Mouse (Mus musculus) adipocyte (in vitro differentiated cells): ENCODE measurements around the gene Nxpe4.
"Not testable (repeated sequence)": the region's sequence is repeated elsewhere in the genome, so short reads cannot be mapped to it uniquely, and the experiment has no call there.

Source experiments
- DNase-seq: peaks from one replicate; pipeline ENCODE4 v3.0.0-alpha.2; 2016; ENCODE audit warnings: low spot score

Gene Nxpe4

DNA sequence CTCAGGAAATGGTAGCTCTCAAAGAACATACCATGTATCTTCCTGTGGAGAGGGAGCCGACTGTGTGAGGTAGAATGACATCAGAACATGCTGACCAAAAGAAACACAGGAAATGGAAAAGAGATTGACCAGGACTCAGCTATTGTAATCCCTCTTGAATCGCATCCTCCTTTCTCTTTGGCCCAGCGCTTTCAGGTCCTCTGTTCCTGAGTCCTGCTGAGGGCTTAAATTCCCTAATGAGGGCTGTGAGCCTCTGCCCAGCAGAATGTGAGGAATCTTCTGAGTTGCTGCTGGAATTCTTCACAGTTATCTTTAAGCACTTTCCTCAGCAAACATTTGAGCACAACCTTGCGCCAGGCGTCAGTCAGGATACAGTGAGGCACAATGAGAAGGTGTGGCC, 78.6 kb downstream of the Nxpe4 start:
- no peak for DNase-seq

DNA sequence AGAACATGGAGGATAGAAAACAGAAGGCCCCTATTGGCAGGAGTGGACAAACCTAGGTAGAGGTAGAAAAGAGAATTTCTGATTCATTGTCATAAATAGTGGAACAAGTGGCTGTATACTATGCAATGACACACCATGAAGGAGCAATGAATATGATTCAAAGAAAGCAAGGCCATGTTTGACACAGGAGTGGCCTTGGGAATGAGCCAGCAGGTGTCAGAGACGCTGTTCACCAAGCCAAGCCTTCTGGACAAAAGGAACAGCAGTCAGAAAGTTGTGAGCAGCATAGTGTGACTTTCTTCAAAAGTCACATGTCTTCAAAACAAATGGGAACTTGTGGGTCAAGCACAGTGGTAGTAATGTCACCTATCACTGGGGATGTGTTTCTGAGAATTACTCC, 80.0 kb downstream of the Nxpe4 start:
- no peak for DNase-seq

DNA sequence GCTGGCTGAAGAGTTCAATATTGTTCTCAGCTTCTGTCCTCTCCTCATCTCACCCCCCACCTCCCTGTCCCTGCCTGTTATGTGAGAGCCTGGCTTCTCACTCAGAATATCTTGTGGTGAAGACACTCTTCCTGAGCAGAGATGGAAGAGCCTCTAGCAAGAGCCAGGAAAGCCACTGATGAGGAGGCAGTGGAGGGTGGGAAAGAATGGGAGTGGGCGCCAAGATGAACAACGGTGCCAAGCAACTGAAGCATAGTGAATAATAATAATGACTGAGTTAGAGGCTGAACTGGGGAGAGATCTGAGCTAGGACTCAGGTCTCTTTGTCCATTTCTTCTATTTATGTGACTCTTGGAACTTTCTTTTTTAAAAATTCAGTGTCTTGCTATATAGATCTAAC, 80.9 kb downstream of the Nxpe4 start:
- no peak for DNase-seq

DNA sequence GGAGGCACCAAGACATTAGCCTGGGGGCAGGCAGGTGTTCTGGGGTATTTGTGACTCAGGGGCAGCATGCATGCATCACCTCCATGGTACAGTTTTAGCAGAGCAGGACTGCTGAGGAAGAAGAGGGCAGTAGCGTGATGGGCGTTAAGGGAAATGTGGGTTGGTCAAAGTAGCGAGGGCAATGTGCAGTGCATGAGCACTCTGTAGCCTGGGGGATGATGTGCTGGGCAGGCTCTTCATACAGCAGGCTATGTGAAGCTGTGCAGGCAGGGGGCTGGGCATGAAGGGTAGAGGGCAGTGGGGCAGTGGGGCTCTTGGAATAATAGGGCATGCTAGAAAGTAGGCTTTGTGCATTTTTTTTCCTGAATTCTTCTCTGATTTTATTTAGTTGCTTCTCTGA, 82.4 kb downstream of the Nxpe4 start:
- no peak for DNase-seq

DNA sequence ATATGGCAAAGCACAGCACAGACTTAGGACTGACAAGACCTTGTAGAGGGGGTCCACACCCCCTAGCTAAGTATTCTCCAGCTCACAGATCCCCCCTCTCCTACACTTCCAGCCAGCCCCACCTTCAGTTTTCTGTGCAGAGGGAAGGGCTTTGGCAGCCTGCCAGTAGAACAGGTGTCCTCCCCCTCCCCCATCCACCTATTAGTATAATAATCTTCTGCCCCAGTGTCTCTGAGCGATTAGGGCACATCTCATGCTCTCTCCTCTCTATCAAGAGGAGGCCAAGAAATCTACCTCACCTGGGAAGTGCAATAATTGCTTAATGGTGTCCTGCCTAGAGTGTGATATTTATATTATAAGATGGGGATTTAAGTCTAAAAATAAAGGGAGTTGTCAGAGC, 83.7 kb downstream of the Nxpe4 start:
- no peak for DNase-seq

DNA sequence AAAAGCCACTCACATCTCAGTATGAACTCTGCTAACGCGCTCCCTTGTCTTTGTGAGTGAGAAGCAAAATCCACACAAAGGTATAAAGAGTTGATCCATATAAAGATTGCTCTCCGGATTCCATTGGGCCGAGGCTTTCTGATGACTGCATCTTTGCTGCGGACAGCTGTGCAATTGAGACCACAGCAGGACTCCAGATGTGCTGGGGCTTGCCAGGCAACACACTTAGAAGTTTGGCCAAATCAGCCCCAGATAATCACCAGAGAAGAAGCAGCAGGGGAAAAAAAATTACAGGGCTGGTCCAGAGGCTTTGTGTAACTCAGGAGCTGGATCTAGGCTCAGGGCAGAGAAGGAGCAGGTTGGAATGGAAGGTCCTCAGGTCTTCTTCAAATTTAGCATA, 85.5 kb downstream of the Nxpe4 start:
- no peak for DNase-seq

DNA sequence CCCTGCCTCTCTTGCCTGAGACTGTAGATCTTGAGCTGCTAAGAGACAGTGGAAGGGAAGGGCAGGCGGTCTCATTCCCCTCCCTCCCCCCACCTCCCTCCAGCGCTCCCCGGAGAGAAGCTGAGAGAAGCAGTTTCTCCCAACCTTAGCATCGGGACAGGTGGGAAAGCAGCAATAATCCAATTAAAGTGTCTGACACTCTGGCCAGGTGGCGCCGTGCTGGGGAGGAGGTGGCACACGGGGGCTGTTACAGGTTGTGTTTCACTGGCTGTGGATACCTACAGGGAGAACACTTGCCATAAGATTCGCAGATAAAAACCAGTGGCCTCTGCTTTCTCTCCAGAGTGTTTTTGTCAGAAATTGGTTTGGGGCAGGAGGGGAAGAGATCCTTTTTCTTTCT, 90.4 kb downstream of the Nxpe4 start:
- DNase-seq, result no peak

DNA sequence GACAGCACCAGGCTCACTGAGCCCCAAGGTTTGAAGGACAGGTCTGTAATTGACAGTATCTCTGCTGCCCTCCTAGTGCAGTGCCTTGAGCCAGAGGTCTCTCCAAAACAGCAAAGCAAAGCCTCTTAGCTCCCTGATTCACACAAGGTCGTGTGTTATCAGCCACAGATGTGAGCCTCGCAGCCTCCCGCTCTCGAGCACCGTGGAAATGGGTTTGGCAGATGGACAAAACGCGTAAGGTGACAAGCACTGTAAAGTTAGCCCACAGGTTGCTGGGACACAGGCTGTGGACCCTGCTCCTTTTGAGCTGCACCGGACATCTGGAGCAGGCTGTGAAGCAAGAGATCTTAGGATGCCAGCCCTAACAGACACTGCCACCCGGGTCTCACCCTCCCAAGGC, 95.2 kb downstream of the Nxpe4 start:
- DNase-seq, result no peak

DNA sequence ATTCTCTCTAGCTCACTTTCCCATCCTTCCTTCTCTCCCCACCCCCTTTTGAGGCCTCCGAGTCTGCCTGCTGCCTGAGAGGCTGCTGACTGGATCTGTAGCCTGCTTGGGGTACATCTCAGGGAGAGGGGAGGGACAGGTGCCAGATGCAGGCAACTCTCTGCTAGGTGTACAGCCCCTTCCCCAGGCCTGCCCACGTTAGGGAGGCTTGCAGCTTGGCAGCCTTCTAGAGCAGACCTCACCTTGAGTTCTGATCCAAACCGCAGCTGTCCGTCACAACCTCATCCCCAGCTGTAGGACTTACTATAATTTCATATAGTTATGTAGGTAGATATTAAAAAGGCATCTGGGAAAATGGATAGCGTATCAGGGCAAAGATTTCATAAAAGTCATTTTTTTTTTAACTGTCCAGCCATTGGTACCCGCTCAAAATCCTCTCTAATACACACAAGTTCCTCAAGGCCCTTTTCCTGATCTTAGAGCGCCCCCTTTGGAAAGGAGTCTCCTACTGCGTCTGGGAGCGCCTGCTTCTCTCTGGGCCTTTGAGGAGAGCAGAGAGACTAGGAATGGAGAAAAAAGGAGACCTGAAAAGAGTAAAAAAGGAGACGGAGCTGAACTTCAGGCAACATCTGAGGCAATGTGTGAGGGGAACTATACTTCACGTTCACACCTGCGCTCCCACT, 96.1 kb downstream of the Nxpe4 start:
- peak; percentile 34 for DNase-seq

DNA sequence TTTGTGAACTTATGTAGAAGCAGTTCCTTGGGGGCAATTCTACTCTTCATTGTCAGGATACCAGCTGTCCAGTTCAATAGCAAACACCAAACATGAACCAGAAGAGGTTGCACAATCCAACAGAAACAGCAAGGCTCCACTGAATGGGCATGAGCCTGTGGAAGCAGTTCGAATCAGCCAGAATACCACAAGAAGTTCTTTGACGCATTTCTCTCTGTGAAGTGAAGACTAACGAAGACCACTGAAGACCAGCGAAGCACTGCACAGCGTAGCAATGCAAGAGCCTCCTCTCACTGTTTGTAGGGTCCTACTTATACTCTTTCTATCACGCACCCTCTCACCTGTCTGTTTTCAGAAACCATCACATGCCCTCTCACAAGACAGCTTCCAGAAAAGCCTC, 102.8 kb downstream of the Nxpe4 start:
- no peak for DNase-seq

DNA sequence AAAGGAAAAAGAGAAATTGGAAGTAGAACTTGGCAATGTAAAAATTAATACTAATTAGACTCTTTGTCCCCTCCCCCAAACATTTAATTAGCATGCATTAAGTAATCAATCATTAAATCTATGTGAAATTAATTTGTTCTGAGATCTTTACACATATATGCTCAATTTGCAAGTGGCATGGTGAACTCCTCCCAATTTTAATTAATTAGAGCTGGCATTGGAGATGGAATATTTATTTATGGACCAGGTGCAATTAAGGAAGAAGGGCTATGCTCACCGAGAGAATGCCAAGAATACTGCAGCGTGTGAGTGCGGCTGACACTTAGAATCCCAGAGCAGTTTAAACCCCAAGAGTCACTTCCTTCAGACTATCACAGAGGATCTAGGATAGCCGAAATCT, 103.7 kb downstream of the Nxpe4 start:
- no peak for DNase-seq

DNA sequence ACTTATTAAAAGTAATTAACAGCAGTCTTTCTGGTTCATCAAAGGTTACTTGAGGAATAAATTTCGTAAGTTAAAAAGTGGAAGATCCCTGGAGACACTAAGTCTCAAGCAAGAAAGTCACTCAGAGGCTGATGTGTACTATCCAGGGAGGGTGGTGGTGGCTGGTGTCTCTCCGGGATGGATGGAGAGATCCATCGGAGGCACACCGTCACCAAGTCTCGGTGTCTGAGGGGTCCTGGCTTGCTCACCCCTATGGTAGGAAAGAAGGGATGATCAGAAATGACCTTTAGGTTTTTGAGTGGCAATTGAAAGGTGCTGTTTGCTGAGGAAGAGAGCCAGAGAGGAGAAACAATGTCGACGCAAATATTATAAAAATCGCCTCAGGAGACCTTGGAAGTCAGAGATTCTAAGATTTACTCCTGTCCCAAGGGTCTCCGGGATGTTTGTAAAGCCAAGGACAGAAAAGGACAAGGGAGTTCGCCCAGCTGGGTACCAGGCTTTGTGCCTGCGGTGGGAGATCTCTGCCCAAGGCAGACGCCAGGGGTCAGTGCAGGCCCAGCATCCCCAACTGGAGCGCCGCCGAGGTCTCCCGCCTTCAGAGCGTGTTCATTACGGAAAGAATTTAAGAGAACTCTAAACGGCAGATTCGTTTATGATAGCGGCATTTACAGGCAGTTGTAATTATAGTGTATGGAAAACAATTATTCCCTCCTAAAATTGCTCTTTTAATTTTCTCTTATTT, 104.6 kb downstream of the Nxpe4 start:
- DNase-seq, result peak; percentile 71

DNA sequence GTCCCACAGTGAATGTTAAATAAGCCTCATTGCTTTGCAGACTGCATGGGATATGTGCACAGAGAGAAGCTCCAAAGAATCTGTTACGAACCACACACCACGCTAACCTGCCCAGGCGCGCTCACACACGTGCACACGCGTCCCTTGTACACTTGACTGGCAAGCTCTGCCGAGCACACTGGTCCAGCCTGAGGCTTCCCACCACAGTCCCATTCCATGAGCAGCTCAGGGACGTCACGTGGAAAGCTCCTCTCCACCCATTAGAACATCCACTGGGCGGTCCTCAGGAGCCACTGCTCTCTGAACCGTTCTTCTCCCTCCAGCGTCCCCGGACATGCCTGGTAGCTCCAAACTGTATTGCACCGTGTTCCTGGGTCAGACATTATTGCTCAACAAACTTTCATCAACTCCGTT, 105.2 kb downstream of the Nxpe4 start:
- peak; percentile 24 for DNase-seq

DNA sequence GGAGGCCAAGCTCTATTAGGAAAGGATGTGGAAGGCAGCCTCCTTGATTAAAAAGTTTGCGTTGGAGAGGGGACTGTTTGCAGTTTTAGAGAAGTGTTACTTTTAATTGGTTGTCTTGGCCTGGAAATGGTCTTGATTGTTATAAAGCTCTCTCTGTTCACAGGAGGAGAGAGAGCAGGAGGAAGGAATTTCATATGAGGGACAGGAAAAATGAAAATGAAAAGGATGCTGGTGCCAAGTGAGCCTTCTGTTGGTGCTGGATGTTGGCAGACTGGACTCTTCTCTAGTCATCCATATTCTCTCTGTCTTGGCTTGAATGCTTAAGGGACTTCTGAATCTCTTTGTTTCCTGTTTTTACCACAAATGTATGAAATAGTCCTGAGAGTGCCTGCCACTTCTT, 106.1 kb downstream of the Nxpe4 start:
- peak; percentile 12 for DNase-seq

DNA sequence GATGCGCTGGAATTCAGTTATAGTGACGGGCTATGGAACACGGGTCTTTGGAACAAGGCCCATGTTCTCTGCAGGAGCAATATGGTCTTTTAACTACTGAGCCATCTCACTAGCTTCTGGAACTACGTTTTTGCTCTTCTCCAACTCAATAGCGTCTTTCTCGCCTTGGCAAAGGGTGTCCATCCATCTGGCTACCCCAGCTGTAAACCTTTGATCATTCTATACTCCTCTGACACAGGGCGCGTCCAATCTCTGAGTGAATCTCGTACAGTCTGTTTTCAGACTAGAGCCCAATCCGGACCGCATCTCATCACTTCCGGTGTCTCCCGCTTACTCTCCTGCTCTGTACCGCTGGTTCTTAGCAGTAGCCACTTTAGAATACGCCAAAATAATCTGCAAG, 115.0 kb downstream of the Nxpe4 start:
- no peak for DNase-seq

DNA sequence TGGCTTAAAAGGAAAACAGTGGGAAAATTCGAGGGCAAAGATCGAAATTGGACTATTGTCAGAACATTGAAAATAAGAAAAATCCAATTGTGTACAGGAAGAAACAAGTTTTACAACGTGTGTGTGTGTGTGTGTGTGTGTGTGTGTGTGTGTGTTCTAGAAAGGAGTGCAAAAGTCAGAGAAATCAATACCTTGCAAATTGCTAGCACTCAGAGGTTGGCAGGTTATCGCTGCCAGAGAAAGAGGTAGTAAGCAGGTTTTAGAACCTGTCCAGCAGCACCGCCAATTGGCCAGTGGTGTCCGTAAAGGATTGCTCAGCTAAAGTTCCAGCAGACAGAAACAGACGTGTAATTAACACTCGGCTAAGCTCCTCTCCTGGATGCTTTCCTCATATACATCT, 122.4 kb downstream of the Nxpe4 start:
- no peak for DNase-seq

DNA sequence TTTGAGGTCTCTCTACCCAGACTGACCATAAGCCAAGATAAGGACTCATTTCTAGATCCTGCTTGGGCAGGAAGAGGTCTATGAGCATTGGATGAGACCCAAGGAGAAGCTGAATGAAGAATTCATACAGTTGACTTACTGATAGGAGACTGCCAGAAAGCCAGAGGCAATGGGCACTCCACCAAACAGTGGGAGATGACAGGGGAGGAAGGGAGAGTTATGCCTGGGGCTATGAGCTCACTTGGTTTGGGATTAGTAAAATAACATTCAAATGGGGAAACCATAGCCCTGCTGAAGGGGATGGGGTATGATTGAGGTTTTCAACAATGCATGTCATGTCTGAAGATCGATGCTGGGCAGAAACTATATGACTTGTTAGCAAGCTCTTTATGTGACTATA, 128.5 kb downstream of the Nxpe4 start:
- peak; percentile 13 for DNase-seq

DNA sequence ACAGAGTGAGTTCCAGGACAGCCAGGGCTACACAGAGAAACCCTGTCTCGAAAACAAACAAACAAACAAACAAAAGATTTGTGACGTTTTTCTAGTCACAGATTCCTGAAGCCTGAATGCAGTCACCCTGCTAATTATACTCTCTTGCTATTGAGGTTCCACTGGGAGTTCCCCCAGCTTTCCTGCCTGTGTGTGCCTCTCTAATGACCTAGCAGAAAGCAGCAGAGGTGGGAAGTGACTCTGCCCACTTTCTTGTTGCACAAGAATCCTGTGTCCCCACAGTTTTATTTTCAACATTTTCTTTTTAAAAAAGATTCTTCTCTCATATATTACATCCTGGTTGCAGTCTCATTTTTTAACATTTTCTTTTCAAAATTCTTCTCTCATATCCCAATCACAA, 132.9 kb downstream of the Nxpe4 start:
- DNase-seq, result no peak

DNA sequence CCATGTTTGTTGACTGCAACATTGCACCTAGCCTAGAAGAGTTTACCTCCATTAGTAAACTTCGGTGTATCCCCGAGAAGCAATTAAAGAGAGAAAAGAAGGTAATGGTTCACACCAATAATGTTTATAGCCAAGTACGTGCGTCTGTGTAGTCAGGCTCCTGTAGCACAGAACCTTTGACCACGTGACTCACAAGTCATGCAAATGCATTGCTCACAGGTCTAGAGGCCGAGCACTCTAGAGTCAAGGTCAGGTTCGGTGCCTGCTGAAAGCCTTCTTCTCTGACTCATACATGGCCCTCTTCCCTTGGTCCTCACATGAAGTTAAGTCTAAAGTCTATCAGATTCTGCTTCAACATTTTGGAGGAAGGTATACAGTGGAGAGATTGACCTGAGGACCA, 137.2 kb downstream of the Nxpe4 start:
- DNase-seq, result no peak

DNA sequence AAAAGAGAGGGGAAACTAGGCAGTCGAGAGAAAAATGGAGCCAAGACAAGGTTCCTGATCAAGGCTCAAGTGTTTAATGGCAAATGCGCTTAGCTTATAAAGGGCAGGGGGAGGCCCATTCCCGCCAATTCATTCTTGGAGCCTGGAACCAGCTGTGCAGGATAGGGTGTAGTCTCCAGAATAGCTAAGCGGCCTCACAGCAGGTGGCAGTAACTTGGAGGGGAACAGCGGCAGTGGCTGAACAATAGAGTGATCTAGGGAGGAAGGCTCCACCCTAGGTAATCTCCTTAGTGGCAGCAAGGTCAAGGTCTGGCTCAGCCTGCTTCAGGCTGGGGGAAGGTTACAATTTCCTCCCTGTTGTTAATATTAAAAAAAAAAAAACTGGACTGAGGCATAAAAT, 141.7 kb downstream of the Nxpe4 start:
- not testable (repeated sequence) for DNase-seq

DNA sequence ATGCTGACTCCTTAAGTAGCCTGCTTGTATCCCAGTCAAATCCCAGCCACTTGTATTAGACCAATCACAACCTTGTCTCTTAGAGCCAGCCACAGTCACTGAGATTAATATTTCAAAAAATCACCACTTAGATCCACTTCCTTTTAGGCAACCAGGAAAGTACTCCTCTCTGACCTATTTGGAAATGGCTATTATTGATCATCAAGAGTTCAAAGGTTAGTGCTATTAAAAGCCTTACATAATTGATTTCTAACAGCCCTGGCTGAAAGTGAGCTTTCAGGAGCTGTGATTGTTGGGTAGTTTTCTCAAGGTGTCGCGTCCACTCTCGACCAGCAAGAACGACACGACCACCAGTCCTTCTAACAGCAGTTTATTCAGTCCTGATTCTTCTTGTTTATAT, 149.4 kb downstream of the Nxpe4 start:
- DNase-seq, result no peak

DNA sequence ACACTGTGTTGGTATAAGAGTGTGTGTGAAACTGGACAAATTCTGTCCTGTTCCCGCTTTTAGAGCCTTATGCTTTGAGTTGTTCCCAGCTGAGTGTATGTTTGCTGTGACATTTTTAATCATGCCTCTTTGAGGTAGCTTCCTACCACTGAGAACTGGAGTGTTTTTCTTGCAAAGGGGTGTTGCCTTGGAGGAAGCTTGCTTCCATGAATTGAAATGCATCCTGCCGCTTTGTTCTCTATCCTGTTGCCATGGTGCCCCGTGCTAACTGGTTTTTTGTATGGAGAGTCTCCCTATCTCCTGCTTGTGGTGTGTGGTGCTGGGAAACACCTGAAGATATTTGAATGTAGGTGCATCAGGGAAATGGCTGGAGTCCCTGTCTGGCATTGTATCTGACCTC, 152.4 kb downstream of the Nxpe4 start:
- no peak for DNase-seq

DNA sequence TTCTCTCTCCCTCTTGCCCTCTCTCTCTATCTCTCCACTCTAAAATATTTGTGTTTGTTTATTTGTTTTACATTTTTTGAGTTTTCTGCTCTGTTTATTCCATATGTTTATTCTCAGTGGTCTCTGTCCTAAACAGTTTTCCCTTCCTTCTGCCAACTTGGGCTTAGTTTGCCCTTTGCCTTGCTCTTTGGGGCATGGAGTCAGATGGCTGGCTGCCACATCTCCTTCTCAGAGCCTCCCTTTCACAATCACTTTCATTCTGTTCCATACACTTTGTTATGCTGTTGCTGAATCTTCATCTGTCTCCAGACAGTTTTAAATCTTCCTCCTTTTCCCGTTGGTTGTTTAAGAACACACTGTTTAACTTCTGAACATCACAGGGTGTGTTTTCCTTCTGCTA, 154.0 kb downstream of the Nxpe4 start:
- peak; percentile 91 for DNase-seq

DNA sequence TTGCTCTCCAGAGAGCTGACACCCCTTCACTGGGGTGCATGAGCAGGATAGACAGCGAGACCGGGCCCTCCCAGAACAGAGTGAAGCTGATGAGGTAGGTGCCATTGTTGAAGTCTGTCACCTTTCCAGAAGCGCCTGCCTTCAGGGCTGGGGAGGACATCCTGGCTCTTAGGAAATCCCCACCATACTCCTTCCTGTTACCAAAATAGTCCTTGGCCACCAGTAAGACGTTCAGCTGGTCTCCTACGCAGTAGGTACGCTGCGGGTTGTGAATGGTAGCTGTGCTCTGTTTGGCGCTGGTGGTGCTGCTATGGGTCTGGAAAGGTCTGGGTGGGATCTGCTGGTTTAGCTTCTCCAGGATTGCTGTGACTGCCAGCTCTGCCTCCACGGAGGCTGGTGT, 164.5 kb downstream of the Nxpe4 start:
- no peak for DNase-seq
